Mouse (Mus musculus): ENCODE measurements around the gene Tchhl1.

DNA sequence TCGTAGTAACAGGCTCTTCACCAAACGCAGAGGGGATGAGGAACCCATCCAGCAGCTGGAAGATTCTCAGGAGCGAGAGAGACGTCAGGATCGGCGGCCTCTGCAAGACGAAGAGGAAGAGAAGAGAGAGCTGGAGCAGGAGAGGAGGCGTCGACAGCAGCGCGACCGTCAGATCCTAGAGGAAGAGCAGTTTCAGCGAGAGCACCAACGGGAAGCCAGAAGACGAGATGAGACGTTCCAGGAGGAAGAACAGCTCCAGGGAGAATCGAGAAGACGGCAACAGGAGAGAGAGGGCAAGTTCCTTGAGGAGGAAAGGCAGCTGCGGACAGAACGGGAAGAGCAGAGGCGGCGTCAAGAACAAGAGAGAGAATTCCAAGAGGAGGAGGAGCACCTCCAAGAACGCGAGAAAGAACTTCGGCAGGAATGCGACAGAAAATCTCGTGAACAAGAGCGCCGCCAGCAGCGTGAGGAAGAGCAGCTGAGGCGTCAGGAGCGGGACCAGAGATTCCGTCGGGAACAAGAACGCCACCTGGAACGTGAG, 23.3 kb upstream of the Tchhl1 start:
- TF ChIP-seq CTCF (IDR thresholded peaks at IDR 0.05; ENCODE audit: low read depth) (no peak), EP300 (IDR thresholded peaks at IDR 0.05; ENCODE audit: low read depth) (no peak)

All from heart, postnatal 0 days (tissue).